Mouse (Mus musculus) layer of hippocampus, postnatal 36 days (tissue): ENCODE measurements around the gene Diaph3. TPM values are rescaled to one million over a fixed set of nuclear protein-coding genes. Genes with fewer than 3 reads are reported as not detected.

Source experiments
- DNase-seq, 2 experiments: peaks; one replicate each; pipeline ENCODE4 v3.0.0; 2022
- microRNA-seq, 2 experiments: library from miRNA; unstranded; fragments of <30 nt; microRNA quantifications; one replicate each; pipeline ENCODE4 v1.2.0; 2021
- total RNA-seq, 2 experiments: library from RNA; stranded (reverse); gene quantifications; 2 replicates each; pipeline ENCODE4 v1.2.3; 2021

Diaph3 gene
- total RNA-seq, 2 experiments from 2014 or later = 4.1 to 4.4 TPM

DNA sequence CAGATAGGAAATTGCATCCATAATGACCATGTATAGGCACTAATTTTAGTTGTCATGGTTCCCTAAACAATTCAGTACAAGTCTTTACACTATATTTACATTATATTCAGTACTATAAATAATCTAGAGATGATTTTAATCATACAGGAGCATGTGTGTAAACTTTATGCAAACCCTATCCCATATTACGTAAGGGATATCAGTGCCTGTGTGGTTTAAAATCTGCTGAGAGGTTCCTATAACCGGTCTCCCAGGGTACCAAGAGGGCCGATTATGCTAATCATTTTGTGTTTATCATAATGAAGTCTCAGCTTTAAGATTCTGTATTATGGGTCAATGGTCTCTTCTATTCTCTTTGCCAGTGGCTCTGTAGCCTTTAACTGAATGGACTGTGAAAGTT, 499.2 kb downstream of the Diaph3 start:
- no peak for DNase-seq

DNA sequence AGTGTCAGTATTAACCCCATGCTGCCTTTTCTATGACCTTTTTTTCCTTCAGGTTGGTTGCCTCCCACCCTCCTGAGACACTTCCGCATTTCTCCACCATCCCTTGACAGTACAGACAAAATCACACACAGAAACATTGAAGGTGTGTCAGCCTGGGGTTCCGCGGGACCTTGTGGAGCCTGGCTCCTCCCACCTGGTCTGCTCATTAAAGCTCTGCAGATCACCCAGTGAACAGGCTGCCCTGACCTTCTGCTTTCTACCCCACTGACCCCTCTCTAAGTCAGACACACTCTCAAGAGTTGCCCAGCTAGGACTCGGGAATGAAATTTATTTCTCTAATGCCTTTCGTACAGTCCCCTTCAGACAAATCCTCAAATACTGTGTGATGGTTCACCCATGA, 500.9 kb downstream of the Diaph3 start:
- DNase-seq = no peak

DNA sequence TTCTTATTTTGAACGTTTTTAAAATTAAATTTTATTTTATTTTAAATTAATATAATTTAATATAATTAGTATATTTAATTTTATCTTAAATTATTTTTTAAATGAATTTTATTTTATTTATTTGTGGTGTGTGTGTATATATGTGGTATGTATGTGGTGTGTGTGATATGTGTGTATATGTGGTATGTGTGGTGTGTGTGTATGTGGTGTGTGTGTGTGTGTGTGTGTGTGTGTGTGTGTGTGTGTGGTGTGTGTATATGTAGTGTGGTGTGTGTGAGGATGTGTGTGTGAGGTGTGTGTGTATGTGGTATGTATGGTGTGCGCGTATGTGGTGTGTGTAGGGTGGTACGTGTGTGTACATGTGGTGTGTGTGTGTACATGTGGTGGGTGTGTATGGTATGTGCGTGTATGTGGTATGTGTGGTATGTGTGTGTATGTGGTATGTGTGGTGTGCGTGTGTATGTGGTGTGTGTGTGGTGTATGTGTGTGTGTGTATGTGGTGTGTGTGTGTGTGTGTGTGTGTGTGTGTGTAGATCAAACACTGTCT, 505.4 kb downstream of the Diaph3 start:
- DNase-seq = no peak

DNA sequence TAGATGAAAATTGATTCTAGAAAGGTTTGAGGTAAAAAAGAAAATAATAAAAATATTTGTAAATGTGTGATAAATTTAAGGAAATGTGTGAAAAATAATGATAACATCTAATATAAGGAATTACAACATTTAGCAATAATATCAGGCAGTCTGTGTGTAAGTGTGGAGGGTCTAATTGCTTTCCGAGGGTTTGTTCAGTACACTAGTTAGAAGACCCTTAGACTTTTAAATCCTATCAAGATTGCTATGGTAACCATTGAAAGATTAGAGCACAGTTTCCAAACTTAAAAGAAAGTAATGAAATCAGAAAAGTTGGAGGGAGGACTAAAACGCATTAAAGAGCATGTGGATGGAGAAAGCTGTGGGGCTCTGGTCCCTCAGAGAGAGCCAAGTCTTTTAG, 506.0 kb downstream of the Diaph3 start:
- DNase-seq = no peak

DNA sequence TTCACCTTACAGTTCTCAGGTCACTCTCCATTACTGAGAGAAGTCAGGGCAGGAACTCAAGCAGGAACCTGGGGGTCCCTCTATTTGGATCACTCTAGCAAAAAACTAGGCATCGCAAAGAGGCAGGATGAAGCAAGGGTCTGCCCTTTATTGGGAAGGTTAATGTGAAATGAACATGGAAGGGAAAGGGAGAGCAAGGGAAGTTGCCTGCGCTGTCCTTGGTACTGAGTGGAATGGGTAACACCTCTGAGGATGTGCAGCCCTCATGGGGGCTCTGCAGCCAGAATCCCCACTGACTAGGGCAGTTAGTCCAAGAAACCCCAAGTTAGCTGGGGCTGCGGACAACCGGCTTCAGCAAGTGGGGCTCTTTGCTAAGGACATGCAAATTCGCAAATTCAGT, 507.2 kb downstream of the Diaph3 start:
- DNase-seq = no peak

DNA sequence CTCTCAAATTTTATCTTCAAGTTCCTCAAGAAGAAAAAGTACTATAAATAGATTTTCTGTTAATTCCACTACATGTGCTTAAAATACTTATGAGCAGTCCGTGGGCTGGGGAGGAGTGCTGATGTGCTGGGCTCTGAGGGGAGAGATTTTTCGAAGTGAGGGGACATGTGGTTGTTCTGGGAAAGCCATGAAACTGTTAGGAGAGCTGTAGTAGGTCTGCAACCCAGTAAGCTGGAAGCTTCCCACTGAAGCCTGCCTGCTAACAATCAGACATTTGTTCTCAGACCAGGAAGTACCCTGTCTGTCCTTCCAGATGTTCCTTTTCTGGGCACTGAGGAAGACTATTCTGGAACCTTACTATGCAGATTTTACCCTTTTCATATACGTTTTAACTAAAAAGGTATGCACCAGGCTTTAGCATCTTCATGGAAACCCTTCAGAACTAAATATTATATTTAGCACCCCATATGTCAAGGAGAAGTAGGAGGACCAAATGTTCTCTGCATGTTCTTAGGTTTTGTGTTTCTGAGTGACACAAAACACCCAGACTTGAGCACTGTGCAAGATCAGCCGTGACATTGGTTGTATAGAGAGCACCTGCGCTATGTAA, 516.1 kb downstream of the Diaph3 start:
- no peak for DNase-seq

DNA sequence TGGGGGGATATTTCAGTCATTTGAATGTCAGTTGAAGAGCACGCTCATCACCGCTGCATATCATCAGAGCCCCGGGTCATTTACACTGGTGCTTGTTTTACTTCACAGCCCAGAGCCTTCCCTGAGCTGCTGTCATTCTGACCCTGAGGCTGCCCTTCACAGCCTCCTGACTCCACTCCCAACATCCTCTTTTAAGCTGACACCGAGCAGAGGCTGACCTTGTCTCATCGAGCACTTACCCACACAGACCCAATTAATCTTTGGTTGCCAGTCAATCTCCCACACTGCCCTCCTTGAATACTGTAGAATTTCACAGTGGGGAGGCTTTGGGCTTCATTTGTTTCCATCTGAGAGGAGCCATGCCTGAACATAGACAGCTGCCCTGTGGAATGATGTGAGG, 521.4 kb downstream of the Diaph3 start:
- DNase-seq = no peak

Small RNA genes within 50 kb of the gene (microRNA-seq; reads per million reads assigned to microRNA genes)
- 0 reads per million in 2 experiments for gene Gm23438
